In genomic region chr19:4877785-4878184, GRCm38 (mm10) we compare ENCODE assay signal across 8 mouse cellular contexts. TPM values are rescaled to one million over a fixed set of nuclear protein-coding genes. Genes with fewer than 3 reads are reported as not detected.
DNase-seq lines count a peak whose midpoint lies in the region; ATAC-seq lines count a peak whose summit lies in the region.

TSS of gene Actn3 (minus strand) at chr19:4877909.

- peaks cover 12% of the 10 kb centered on the region; the same call in 1 of the 2 replicates for H3K4me1 ChIP-seq in embryonic facial prominence, embryonic 14.5 days (ENCODE audit: control insufficient read depth, insufficient read depth, low read length)
- peaks cover 12% of the 10 kb centered on the region for H3K4me1 ChIP-seq in heart, embryonic 12.5 days (replicated peaks)

- H3K36me3 ChIP-seq in embryonic facial prominence, embryonic 14.5 days (ENCODE audit: control insufficient read depth, insufficient read depth, low read length): no peaks in the 10 kb centered on the region
- H3K36me3 ChIP-seq in heart, embryonic 12.5 days: no peaks in the 10 kb centered on the region

- peak; percentile 80 for DNase-seq in NIH3T3 (ENCODE audit: low read depth)
- DNase-seq in embryonic facial prominence, embryonic 14.5 days (ENCODE audit: low spot score): peak; percentile 52
- DNase-seq in kidney, postnatal 10 days: peak; percentile 71
- peak; percentile 34 to 56 for DNase-seq in lung, postnatal 4 days
- DNase-seq in thymus, postnatal 4 days: peak; percentile 28
- no peak for DNase-seq in right cerebral cortex, postnatal 14 days

- H3K9me3 ChIP-seq in embryonic facial prominence, embryonic 14.5 days (ENCODE audit: control insufficient read depth, low read length): no peaks in the 10 kb centered on the region
- no peaks in the 10 kb centered on the region for H3K9me3 ChIP-seq in heart, embryonic 12.5 days (replicated peaks)

- peak within 1 kb of the TSS; percentile 95 for H3K4me3 ChIP-seq in embryonic facial prominence, embryonic 14.5 days (ENCODE audit: low read depth, low read length)
- peak within 1 kb of the TSS; percentile 97 for H3K4me3 ChIP-seq in heart, embryonic 12.5 days

- no peaks in the 10 kb centered on the region for H3K27me3 ChIP-seq in embryonic facial prominence, embryonic 14.5 days (replicated peaks; ENCODE audit: control insufficient read depth, insufficient read depth, low read length)
- peaks cover 8% of the 10 kb centered on the region; the same call in 1 of the 2 replicates for H3K27me3 ChIP-seq in heart, embryonic 12.5 days (replicated peaks)

- ATAC-seq in embryonic facial prominence, embryonic 14.5 days (ENCODE audit: low read depth): peak; percentile 10; the same call in 1 of the 2 replicates
- no peak for ATAC-seq in heart, embryonic 12.5 days (ENCODE audit: insufficient number of reproducible peaks, low FRiP score)
- no peak for ATAC-seq in activated CD4-positive, CD25-positive, alpha-beta regulatory T cell, adult 4 months

- H3K27ac ChIP-seq in embryonic facial prominence, embryonic 14.5 days (replicated peaks; ENCODE audit: low read depth, low read length): peak within 1 kb of the TSS; percentile 64; the same call in 1 of the 2 replicates
- H3K27ac ChIP-seq in heart, embryonic 12.5 days (ENCODE audit: poor library complexity, severe bottlenecking): peak within 1 kb of the TSS; percentile 45

- peak within 1 kb of the TSS; percentile 88 for H3K9ac ChIP-seq in embryonic facial prominence, embryonic 14.5 days (ENCODE audit: low read depth, low read length)
- H3K9ac ChIP-seq in heart, embryonic 12.5 days: peak within 1 kb of the TSS; percentile 86

- H3K4me2 ChIP-seq in embryonic facial prominence, embryonic 14.5 days (ENCODE audit: low read depth, low read length): peak within 1 kb of the TSS; percentile 83
- H3K4me2 ChIP-seq in heart, embryonic 12.5 days: peak within 1 kb of the TSS; percentile 87

- 5% methylated on average over 15 of the region's 17 CpGs for WGBS in embryonic facial prominence, embryonic 14.5 days
- 3% methylated on average over 17 of the region's 17 CpGs for WGBS in heart, embryonic 12.5 days

RNA-seq across cellular contexts. Expression of gene Actn3, which starts in this region (rescaled TPM):
- polyA plus RNA-seq in embryonic facial prominence, embryonic 14.5 days (2014; fragmentation: Nextera tagmentation; extraction: Ambion mirVana): 21.4 TPM in 2 replicates
- polyA plus RNA-seq in heart, embryonic 12.5 days (2016; fragmentation: Nextera tagmentation; extraction: Ambion mirVana): 4.1 and 4.2 TPM in 2 replicates
- polyA plus RNA-seq in activated CD4-positive, CD25-positive, alpha-beta regulatory T cell, adult 4 months (2017; shearing (Covaris generic)): not detected
